Mouse (Mus musculus) bone marrow, adult 2 months (tissue): ENCODE measurements at regions not wholly inside any gene's neighbourhood (a gene's known extent, or its start where the extent isn't known, plus 50 kb on each side); places are given as distances from the start of the nearest gene placed in this dataset.
"Not testable (repeated sequence)": the region's sequence is repeated elsewhere in the genome, so short reads cannot be mapped to it uniquely, and the experiment has no call there.

Experiments
- H3K27ac ChIP-seq: fragments of 200-500 bp; 2 replicates; pipeline ENCODE4 v1.5.1; 2012; ENCODE audit warnings: low read depth, mild to moderate bottlenecking, control low read depth, inconsistent platforms, low read length; ENCODE audit not compliant: control insufficient read depth, poor library complexity, insufficient read depth
- H3K4me1 ChIP-seq: fragments of 200-500 bp; 2 replicates; pipeline ENCODE4 v1.6.1; 2011; ENCODE audit warnings: low read length; ENCODE audit not compliant: control insufficient read depth, insufficient read depth
- H3K4me3 ChIP-seq: fragments of 200-500 bp; replicated peaks from 2 replicates; pipeline ENCODE3; 2011; ENCODE audit warnings: mild to moderate bottlenecking, low read depth, low read length, control low read depth; ENCODE audit not compliant: control insufficient read depth
- CTCF ChIP-seq: fragments of 200-500 bp; IDR thresholded peaks from 2 replicates; pipeline ENCODE4 v1.5.1; 2011; ENCODE audit warnings: low read length, control low read depth; ENCODE audit not compliant: control insufficient read depth, insufficient read depth
- POLR2A ChIP-seq: fragments of 200-500 bp; IDR thresholded peaks from 2 replicates; pipeline ENCODE4 v1.6.1; 2011; ENCODE audit warnings: low read depth, mild to moderate bottlenecking, control low read depth, low read length, borderline replicate concordance; ENCODE audit not compliant: control insufficient read depth
- WGBS: fragments of 180-500 bp; shearing (Covaris S2); methylation state at CpG from one replicate; pipeline ENCODE4 v1.1.7; 2018; 5-methylcytosine and 5-hydroxymethylcytosine counted together

DNA sequence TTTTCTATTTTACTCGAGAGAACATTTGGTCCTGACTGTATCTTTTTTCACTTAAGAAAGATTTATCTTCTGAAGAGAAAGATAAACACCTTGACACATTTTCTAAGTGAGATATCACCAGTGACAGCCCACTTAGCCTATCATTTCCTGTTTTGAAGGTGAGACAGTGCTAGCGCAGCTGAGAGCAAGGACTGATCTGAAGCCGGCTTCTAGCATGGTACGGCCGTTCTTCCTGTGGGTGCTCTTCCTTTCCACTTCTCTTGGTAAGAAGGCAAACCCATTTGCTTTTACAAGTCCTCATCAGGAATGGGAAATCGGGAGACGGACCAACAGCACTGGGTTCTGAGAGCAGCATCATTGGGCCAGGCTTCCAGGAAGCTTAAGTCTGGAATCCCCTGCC, 293.1 kb downstream of the Dad1 start:
- TF ChIP-seq POLR2A: no peak
- TF ChIP-seq CTCF: no peak
- 12% methylated on average over 7 of the region's 7 CpGs for WGBS
- Histone ChIP-seq H3K27ac (no peak overlapping the region), H3K4me3 (no peak overlapping the region), H3K4me1 (no peaks in the 10 kb centered on the region)

DNA sequence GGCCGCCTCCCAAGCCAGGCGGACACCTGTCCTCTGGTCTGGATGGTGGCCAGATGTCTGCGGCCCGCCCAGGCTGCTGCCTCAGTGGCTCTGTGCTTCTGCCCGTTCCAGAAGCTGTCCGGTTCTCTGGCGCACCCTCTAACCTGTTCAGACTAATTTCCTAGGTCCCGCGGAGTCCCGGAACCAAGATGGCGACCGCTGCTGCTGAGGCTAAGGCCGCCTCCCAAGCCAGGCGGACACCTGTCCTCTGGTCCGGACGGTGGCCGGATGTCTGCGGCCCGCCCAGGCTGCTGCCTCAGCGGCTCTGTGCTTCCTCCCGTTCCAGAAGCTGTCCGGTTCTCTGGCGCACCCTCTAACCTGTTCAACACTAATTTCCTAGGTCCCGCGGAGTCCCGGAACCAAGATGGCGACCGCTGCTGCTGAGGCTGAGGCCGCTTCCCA, 318.1 kb downstream of the Dad1 start:
- not testable (repeated sequence) for H3K27ac ChIP-seq, H3K4me1 ChIP-seq, H3K4me3 ChIP-seq
- WGBS: 91% methylated on average over 29 of the region's 29 CpGs

DNA sequence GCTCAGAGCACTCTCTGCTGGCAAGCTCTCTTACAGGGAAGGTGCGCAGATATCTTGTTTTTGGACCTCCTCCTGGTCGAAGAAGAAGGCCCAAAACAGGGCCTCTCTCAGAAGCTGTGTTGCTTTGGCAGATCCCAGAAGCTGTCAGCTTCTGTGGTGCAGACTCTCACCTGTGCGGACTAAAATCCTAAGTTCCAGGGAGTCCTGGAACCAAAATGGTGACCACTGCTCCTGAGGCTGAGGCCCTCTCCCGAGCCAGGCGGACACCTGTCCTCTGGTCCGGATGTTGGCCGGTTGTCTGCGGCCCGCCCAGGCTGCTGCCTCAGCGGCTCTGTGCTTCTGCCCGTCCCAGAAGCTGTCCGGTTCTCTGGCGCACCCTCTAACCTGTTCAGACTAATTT, 318.6 kb downstream of the Dad1 start:
- not testable (repeated sequence) for H3K4me3 ChIP-seq, H3K4me1 ChIP-seq, H3K27ac ChIP-seq
- 96% methylated on average over 10 of the region's 13 CpGs for WGBS

DNA sequence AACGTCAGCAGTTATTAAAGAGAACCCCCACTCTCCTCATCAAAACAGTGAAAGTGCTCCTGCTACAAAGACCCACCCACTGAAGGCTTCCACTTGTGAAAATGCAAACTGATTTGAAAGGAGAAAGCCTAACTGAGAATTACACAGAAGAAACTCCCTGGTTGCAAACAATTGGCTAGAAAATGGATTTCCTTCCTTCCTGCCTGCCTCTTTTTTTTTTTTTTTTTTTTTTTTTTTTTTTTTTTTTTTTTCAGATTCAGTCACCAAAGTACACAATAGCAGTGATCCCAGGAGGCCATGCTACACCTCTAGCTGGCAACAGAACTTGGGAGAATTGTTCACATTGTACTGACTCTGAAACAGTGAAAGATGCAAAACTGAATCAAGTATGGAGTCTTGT, 343.0 kb downstream of the Dad1 start:
- Histone ChIP-seq H3K27ac (no peak overlapping the region), H3K4me3 (no peak overlapping the region), H3K4me1 (no peaks in the 10 kb centered on the region)
- 35% methylated on average over 1 of the region's 1 CpGs for WGBS
- TF ChIP-seq CTCF (no peak), POLR2A (no peak)

DNA sequence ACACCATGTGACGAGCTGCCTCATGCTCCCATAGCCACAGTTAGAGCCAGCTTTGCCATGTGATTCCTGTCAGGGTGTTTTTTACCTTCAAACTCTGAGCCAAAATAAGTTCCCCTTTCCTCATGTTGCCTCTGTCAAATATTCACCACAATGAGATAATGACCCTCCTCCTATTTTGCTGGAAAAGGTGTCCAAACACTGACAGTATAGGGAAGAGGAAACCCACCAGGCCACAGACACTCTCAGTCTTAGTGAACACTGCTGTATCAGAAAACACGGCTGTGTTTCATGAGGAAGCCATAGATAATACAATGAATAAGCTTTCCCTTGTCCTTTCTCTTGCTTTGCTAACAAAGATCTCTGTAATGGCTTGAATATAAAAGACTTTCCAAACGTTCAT, 349.3 kb downstream of the Dad1 start:
- no peak for TF ChIP-seq CTCF
- TF ChIP-seq POLR2A: no peak

DNA sequence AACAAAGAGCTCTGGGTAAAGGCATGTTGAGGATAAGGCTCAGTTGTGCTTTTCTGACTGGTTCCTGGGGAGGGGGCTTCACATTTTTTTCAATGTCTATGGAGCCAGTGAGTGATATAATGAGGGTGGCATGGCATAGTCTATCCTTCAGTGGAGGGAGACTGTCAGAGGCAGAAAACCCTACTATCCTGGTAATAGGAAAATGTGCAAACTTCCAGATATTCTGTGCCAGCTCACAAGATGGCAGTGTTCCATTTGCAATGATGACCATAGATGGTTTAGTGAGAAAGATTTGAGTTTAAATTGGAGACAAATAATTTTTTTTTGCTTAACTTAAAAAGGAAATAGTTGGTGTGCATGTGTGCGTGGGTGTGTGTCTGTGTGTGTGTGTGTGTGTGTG, 352.8 kb downstream of the Dad1 start:
- H3K4me1 ChIP-seq: no peaks in the 10 kb centered on the region
- H3K27ac ChIP-seq: no peak overlapping the region
- no peak overlapping the region for H3K4me3 ChIP-seq
- WGBS: 0% methylated on average over 1 of the region's 1 CpGs
- TF ChIP-seq CTCF (no peak), POLR2A (no peak)

More for the DNA sequence above, 349.3 kb downstream of the Dad1 start:
- Histone ChIP-seq H3K4me3 (no peak overlapping the region), H3K4me1 (no peaks in the 10 kb centered on the region), H3K27ac (no peak overlapping the region)
- 9% methylated on average over 3 of the region's 3 CpGs for WGBS

DNA sequence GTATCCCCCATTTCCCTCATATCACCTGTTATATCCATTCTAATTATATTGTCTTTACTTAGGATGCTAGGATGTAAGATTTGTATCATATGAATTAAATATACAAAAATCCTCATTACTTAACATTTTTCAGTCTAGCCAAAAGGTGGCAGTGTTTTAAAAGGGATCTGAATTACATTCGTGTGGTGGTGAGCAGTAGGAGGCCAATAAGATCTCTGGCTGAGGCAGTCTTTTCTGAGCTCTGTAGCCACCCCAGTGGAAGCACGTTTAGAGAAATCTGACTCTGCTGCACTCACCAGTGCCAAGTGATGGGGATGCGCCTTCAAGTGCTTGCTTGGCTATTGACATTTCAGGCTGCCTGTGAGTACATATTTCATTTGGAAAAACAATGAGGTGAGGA, 372.6 kb downstream of the Dad1 start:
- H3K27ac ChIP-seq: no peak overlapping the region
- WGBS: 15% methylated on average over 3 of the region's 3 CpGs
- H3K4me1 ChIP-seq: no peaks in the 10 kb centered on the region
- TF ChIP-seq POLR2A (no peak), CTCF (no peak)
- no peak overlapping the region for H3K4me3 ChIP-seq

DNA sequence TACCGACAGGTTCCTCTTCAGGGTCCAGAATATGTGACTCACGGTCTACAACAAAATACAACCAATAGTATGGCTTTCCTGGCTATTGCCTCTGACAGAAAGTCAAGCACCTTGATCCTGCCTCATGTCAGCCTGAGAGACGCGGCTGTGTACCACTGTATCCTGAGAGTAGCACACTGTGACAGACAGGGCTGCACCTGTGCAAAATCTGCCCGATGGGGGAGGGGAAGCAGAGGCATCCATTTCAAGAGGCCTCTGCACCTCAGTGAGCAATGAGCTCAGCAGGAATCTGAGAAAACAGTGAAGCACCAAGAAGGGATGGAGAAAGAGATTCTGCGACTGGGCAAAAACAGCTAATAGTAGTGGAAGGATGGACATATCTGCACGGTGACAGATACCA, 377.3 kb downstream of the Dad1 start:
- no peak overlapping the region for H3K27ac ChIP-seq
- no peak for TF ChIP-seq POLR2A
- no peak for TF ChIP-seq CTCF
- WGBS: 73% methylated on average over 7 of the region's 7 CpGs
- H3K4me3 ChIP-seq: no peak overlapping the region
- H3K4me1 ChIP-seq: no peaks in the 10 kb centered on the region

DNA sequence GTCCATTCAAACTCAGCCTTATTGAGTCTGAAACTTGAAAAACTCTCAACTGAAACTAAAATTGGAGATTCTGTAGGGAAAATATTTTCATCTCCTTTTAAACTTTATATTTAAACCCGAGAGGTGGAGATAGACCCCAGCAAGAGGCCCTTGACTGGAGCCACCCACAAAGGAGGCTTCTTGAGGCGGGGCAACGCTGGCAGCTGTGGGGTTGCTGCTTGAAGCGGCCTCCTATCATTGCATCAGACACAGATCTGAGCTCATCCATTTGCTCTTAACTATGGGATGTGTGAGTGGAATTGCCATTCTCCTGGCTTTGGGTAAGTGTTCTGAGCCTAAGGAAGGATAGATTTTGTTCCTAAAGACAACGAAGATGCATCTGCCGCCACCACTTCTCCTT, 378.2 kb downstream of the Dad1 start:
- no peak overlapping the region for H3K4me3 ChIP-seq
- H3K4me1 ChIP-seq: no peaks in the 10 kb centered on the region
- TF ChIP-seq CTCF (no peak), POLR2A (no peak)
- 62% methylated on average over 6 of the region's 6 CpGs for WGBS
- no peak overlapping the region for H3K27ac ChIP-seq

DNA sequence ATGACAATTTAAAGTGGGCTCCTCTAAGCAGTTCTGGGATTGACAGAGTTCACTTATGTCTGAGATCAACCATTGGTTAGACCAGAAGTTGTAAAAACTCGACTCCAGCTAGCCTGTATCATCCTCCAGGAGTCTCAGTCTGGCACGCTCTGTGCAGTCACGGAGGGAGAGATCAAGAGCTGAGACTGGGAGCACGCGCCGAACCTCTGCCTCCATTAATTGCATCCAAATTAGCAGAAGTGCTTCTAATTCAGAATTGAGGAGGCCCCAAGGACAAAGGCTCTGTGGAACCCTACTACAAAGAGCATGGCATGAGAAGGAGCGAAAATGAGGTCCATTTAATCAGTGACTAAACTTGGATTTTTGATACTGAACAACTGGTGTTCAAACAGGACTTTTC, 406.9 kb downstream of the Dad1 start:
- H3K4me1 ChIP-seq: no peaks in the 10 kb centered on the region; the same call in 1 of the 2 replicates
- no peak overlapping the region for H3K27ac ChIP-seq
- H3K4me3 ChIP-seq: no peak overlapping the region
- no peak for TF ChIP-seq CTCF
- TF ChIP-seq POLR2A: no peak
- 75% methylated on average over 7 of the region's 7 CpGs for WGBS

DNA sequence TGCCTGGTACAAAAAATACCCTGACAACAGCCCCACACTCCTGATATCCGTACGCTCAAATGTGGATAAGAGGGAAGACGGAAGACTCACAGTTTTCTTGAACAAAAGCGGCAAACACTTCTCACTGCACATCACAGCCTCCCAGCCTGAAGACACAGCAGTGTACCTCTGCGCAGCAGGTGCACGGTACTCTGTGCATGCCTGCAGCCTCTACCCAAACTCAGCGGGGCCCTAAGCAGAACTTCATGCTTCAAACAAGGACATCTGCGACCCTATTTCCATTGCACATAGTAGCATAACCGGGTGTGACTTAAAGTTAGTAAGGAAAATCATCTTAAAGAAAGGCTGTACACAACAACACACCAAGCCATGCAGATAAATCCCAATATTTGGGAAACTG, 408.3 kb downstream of the Dad1 start:
- 91% methylated on average over 9 of the region's 9 CpGs for WGBS
- Histone ChIP-seq H3K27ac (no peak overlapping the region), H3K4me3 (no peak overlapping the region), H3K4me1 (no peaks in the 10 kb centered on the region; the same call in 1 of the 2 replicates)
- no peak for TF ChIP-seq CTCF
- TF ChIP-seq POLR2A: no peak
